Mouse (Mus musculus) kidney, adult 2 months (tissue): ENCODE data around the gene Cnot1. TPM values are rescaled to one million over a fixed set of nuclear protein-coding genes. Genes with fewer than 3 reads are reported as not detected.

ENCODE experiments used
- DNase-seq: peaks from one replicate; pipeline ENCODE4 v3.0.0; 2021
- H3K27ac ChIP-seq: fragments of 200-500 bp; 2 replicates; pipeline ENCODE4 v1.5.1; 2012; ENCODE audit warnings: low read depth, low read length, control low read depth, inconsistent platforms; ENCODE audit not compliant: insufficient read depth
- H3K27me3 ChIP-seq: fragments of 200-500 bp; replicated peaks from 2 replicates; pipeline ENCODE4 v1.6.1; 2012; ENCODE audit warnings: mild to moderate bottlenecking, moderate library complexity, low read length, inconsistent platforms; ENCODE audit not compliant: control insufficient read depth, insufficient read depth
- H3K36me3 ChIP-seq: fragments of 200-500 bp; 2 replicates; pipeline ENCODE4 v1.6.1; 2012; ENCODE audit warnings: mild to moderate bottlenecking, moderate library complexity, low read length, inconsistent platforms; ENCODE audit not compliant: control insufficient read depth, insufficient read depth
- H3K4me1 ChIP-seq: fragments of 200-500 bp; 2 replicates; pipeline ENCODE4 v1.6.1; 2011; ENCODE audit warnings: low read length; ENCODE audit not compliant: control insufficient read depth, insufficient read depth
- H3K4me3 ChIP-seq: fragments of 200-500 bp; 2 replicates; pipeline ENCODE4 v1.5.1; 2011; ENCODE audit warnings: mild to moderate bottlenecking, low read depth, low read length, control low read depth; ENCODE audit not compliant: insufficient read depth
- CTCF ChIP-seq: fragments of 200-500 bp; conservative IDR thresholded peaks from 2 replicates; pipeline ENCODE4 v1.5.1; 2011; ENCODE audit warnings: low read depth, mild to moderate bottlenecking, control low read depth, low read length, moderate library complexity, mixed read lengths; ENCODE audit not compliant: insufficient read depth, insufficient read length
- POLR2A ChIP-seq: fragments of 200-500 bp; IDR thresholded peaks from one replicate; pipeline ENCODE4 v1.6.1; 2011; ENCODE audit warnings: low read depth, low read length, control low read depth
- WGBS: fragments of 180-500 bp; shearing (Covaris S2); methylation state at CpG from one replicate; pipeline ENCODE4 v1.1.7; 2018; 5-methylcytosine and 5-hydroxymethylcytosine counted together
- polyA plus RNA-seq: library from polyadenylated mRNA; depleted of rRNA; stranded (reverse); fragments of >200 nt; gene quantifications from 2 replicates; pipeline ENCODE4 v1.2.3, GENCODE M21; 2012

Gene Cnot1
- polyA plus RNA-seq, 1 experiment: 57.4 TPM

DNA sequence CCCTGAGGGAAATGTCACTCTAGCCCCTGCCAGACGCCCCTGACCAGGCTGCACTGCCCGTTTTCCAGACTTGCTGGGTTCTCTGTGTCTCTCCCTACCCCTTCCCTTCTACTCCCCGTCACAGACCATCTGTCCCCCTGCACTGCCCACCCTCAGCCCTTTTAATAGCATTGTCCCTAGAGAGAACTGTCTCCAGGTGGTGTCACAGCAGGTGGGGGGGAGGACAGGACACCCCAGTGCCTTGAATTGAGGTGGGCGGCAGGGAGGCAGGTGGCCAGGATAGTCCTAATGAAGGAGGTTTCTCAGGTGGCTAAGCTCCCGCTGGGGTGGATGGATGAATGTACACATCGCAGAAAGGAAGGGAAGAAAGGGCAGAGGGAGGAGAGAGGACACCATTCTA, 112.6 kb downstream of the Cnot1 start:
- Histone ChIP-seq H3K4me3 (no peak overlapping the region), H3K27me3 (no peaks in the 10 kb centered on the region), H3K4me1 (no peaks in the 10 kb centered on the region), H3K36me3 (no peaks in the 10 kb centered on the region), H3K27ac (no peak overlapping the region)
- TF ChIP-seq CTCF (no peak), POLR2A (no peak)
- 32% methylated on average over 6 of the region's 6 CpGs for WGBS
- DNase-seq: no peak

DNA sequence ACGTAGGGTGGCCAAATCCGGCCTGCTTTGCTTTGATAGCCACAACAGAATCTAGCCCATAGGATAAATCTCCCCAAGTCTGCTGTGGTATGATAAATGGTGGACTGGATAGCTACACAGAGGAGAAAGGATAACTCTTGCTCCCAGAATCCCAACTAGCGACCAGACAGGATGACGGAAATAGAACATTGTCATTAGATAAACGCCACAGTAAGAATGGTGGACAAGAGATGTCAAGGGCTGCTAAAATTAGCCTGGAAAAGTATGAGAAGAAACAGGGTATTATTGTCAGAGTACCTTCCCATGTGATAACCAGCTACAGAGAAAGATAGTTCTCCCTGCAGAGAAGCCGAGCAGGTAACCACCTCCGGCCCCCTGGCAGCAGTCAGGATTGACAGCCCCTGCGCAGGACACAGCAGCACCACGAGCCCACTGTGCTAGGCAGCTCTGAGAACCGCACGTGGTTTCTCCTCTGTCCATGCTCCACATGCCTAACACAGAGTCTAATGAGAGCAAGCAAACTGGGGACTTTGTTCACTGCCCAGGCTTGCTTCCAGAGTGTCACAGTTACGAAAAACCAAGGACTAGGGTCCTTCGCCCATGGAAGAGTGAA, 116.2 kb downstream of the Cnot1 start:
- no peak for TF ChIP-seq POLR2A
- TF ChIP-seq CTCF: no peak

DNA sequence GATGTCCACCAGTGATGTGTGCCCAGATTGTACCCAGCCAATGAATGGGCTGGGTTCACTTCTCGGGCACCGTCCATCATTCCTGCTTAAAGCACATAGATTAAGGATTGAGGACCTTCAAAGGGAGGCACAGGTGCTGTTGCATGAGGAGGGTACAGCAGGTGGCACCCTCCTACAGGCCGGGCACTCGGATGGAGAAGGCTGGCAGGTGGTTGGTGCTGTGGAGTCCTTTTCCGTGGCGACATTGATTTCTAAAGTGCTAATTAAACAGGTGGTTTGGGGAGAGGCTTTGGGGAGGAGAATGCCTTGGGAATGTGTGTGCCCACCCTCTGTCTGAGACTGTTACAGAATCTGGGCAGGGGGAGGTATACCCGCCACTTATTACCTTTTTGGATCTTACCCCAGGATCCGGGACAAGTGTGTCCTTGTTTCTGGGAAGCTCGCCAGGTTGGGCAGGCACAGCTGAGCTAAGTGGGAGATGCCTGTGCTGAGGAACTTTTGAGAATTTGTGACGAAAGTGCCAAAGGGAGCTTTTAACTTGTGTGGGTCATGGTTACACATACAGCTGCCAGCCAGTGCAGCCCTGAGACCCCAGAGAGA, 119.1 kb downstream of the Cnot1 start:
- WGBS: 56% methylated on average over 10 of the region's 10 CpGs
- H3K36me3 ChIP-seq: no peaks in the 10 kb centered on the region

More for the DNA sequence above, 116.2 kb downstream of the Cnot1 start:
- Histone ChIP-seq H3K27me3 (no peaks in the 10 kb centered on the region), H3K36me3 (no peaks in the 10 kb centered on the region), H3K4me3 (no peak overlapping the region), H3K4me1 (no peaks in the 10 kb centered on the region), H3K27ac (no peak overlapping the region)
- DNase-seq: no peak
- WGBS: 78% methylated on average over 13 of the region's 13 CpGs

DNA sequence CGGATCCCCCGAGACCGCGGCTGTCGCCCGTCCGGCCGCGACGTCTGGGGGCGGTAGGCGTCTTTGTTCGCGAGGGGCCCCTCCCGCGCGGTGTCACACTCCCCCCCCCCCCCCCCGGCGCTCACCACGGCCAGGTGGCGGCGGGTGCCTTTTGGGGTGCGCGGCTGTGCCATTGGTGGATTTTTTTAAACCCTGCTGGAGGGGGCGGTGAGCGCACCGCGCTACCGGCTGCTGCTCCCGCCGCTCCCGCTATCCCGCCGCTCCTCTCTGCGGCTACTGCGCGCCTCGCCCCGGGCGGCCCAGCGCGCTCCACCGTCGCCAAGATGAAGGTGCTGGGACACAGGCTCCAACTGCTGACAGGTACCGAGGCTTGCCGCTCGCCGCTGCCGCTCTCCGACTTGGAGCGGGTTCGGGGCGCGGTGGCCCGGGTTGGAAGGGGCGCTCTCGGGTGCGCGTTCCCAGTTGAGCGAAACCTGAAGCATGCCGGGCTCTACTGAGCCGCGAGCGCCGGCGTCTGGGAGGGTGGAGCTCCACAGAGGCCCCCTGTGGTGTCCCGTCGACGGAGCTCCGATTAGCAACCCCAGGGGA, 129.1 kb downstream of the Cnot1 start:
- no peak for TF ChIP-seq POLR2A
- TF ChIP-seq CTCF: no peak
- Histone ChIP-seq H3K4me1 (no peaks in the 10 kb centered on the region), H3K27me3 (no peaks in the 10 kb centered on the region), H3K4me3 (peak overlapping the region; percentile 38; the same call in 1 of the 2 replicates), H3K36me3 (no peaks in the 10 kb centered on the region), H3K27ac (no peak overlapping the region)
- DNase-seq: no peak
- WGBS: under 1% methylated on average over 59 of the region's 70 CpGs

More for the DNA sequence above, 119.1 kb downstream of the Cnot1 start:
- no peaks in the 10 kb centered on the region for H3K4me1 ChIP-seq
- no peak overlapping the region for H3K4me3 ChIP-seq
- no peak overlapping the region for H3K27ac ChIP-seq
- no peak for DNase-seq
- no peaks in the 10 kb centered on the region for H3K27me3 ChIP-seq
- TF ChIP-seq CTCF (no peak), POLR2A (no peak)

DNA sequence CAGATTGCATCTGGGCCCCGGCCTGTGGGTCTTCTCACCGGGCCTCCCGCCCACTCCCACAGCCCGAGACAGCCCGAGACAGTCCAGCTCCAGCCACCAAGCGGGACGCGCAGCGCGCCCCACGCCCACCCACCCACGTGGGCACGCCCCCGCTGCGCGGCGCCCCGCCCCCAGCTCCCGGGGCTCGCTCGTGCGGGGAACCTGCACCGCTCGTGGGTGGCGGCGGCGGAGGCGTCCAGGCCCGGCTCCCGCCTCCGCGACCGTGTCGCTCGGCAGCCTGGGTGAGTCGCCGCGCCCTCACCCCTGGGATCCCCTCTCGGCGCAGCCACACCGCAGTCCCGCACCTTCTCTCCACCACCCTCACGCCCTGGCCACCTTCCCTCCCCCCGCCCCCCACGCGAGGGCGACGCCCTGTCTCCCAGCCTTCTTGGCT, 129.7 kb downstream of the Cnot1 start:
- H3K27me3 ChIP-seq: no peaks in the 10 kb centered on the region
- no peak for TF ChIP-seq CTCF
- no peak for TF ChIP-seq POLR2A
- no peak overlapping the region for H3K27ac ChIP-seq
- no peaks in the 10 kb centered on the region for H3K4me1 ChIP-seq
- H3K36me3 ChIP-seq: no peaks in the 10 kb centered on the region
- 2% methylated on average over 47 of the region's 48 CpGs for WGBS
- peak overlapping the region; percentile 38; the same call in 1 of the 2 replicates for H3K4me3 ChIP-seq
- no peak for DNase-seq

DNA sequence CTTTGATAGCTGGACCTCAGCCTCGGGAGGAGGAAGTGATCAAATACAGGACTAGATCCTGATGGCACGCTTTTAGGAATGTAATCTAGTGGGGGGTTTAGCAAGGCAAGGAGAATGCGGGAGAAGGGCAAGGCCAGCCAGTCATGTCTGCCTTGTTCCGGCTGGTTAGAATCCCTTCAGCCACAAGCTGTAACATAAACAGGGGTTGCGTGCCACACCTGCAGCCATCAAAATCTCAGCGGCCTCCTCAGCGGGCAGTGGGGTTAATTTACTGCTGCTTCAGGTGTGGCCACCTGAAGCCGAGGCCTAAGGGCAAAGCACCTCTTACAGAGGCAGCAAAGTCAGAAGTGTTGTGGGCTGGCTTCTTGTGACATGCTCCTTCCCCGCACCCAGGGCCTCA, 130.6 kb downstream of the Cnot1 start, which contains the start of gene Ndrg4:
Ndrg4 (plus strand) TSS at position 350 of the 400 bp plus-strand sequence.
- Histone ChIP-seq H3K27me3 (no peaks in the 10 kb centered on the region), H3K27ac (no peak within 1 kb of the TSS), H3K4me1 (no peaks in the 10 kb centered on the region), H3K36me3 (no peaks in the 10 kb centered on the region), H3K4me3 (peak within 1 kb of the TSS; percentile 38; the same call in 1 of the 2 replicates)
- TF ChIP-seq POLR2A: no peak
- TF ChIP-seq CTCF: no peak
- 43% methylated on average over 9 of the region's 9 CpGs for WGBS
- no peak for DNase-seq

DNA sequence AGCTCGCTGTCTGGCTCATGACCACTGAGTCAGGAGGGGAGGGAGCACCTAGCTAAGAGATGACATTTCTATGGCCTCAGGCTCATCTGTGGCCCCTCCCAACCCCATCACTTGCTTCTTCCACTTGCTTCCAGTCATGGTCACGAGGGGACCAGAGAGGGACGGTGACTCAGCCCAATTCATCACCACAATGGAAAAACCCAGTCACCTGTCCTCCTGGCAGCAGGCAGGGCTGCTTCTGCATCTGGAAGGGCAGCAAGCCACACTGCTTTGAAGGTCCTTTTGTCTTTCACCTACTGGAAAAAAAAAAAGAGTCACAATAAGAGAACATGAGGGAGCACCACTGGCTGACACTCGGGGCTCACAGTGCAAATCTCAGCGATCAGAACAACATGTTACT, 134.5 kb downstream of the Cnot1 start:
- TF ChIP-seq POLR2A (no peak), CTCF (no peak)
- H3K27me3 ChIP-seq: no peaks in the 10 kb centered on the region
- no peaks in the 10 kb centered on the region for H3K36me3 ChIP-seq
- no peaks in the 10 kb centered on the region for H3K4me1 ChIP-seq
- H3K4me3 ChIP-seq: no peak overlapping the region
- WGBS: 73% methylated on average over 5 of the region's 5 CpGs
- no peak overlapping the region for H3K27ac ChIP-seq
- DNase-seq: no peak
